Mouse (Mus musculus): ENCODE measurements at regions not wholly inside any gene's neighbourhood (a gene's known extent, or its start where the extent isn't known, plus 50 kb on each side); places are given as distances from the start of the nearest gene placed in this dataset.

DNA sequence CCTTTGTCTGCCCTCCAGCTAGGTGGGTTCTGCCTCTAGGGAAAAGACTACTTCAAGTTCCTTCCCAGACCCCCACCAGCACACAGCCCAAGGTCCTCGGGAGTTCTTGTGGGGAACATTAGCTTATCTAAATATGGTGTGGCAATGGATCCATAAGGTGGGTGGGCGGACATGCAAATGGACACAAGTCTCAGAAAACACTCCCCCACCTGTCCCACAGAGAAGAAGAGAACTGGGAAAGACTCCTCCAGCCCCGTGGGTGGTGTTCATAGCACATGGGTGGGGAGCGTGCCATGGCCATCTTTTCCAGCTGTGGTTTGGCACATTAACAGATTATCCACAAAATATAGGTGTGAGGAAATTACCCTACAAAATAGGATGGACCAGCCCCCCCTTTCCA is 177.5 kb downstream of the Bcl11b start:
- no peak overlapping the region for H3K9ac ChIP-seq (ENCODE audit: low read depth, low read length, severe bottlenecking)
- H3K27ac ChIP-seq (replicated peaks; ENCODE audit: low read depth, low read length), result no peak overlapping the region
- no peaks in the 10 kb centered on the region for H3K9me3 ChIP-seq (ENCODE audit: control insufficient read depth, low read length)
- ATAC-seq (ENCODE audit: low FRiP score, low read depth) (no peak), DNase-seq (ENCODE audit: low spot score) (no peak)
- no peak for TF ChIP-seq POLR2A (IDR thresholded peaks at IDR 0.05; ENCODE audit: borderline replicate concordance, extremely low read depth, insufficient read depth, insufficient read length)
- no peaks in the 10 kb centered on the region for H3K4me1 ChIP-seq (ENCODE audit: control insufficient read depth, insufficient read depth, low read length)
- H3K4me2 ChIP-seq (replicated peaks; ENCODE audit: low read depth, low read length, severe bottlenecking), result no peak overlapping the region
- no peak overlapping the region for H3K4me3 ChIP-seq (replicated peaks; ENCODE audit: low read length)
- WGBS, result 83% methylated on average over 4 of the region's 4 CpGs
- no peaks in the 10 kb centered on the region for H3K27me3 ChIP-seq (ENCODE audit: control insufficient read depth, insufficient read depth, low read length)
- no peaks in the 10 kb centered on the region for H3K36me3 ChIP-seq (ENCODE audit: control insufficient read depth, insufficient read depth, low read length)

DNA sequence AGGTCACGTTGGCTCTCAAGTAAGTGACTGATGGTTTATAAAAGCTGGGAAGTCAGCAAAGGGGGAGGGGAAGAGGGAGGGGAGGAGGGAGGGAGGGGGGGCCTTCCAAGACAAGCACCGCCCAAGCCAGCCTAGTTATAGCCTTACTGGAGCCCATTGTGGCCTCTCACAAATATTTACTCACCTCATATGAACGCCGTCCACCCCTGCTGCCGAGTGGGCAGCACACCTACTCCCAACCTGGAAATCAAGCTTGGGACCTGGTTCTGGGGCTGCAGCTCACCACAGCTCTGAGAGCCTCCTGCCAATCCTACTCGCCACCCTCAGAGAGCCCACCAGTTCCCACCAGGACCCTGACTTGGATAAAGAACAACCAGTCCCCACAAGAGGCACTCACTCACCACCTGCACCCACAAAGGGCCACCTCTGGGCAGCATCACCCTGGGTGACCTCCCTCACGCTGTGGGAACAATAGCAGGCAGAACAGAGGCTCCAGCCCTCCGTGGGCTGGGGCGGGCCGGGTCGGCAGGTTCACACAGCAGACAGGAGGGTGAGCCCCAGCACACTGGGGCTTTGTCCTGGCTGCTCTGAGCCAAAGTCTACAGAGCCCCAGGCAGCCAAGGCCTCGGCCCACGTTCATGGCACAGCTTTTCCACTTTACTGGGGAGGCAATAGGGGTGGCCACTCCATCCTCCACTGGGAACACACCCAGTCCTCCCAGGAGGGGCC is 171.8 kb downstream of the Bcl11b start:
- Histone ChIP-seq H3K27me3 (ENCODE audit: control insufficient read depth, insufficient read depth, low read length) (no peaks in the 10 kb centered on the region), H3K9me3 (ENCODE audit: control insufficient read depth, low read length) (no peaks in the 10 kb centered on the region), H3K9ac (ENCODE audit: low read depth, low read length, severe bottlenecking) (no peak overlapping the region), H3K4me1 (ENCODE audit: control insufficient read depth, insufficient read depth, low read length) (no peaks in the 10 kb centered on the region; the same call in 1 of the 2 replicates), H3K4me2 (replicated peaks; ENCODE audit: low read depth, low read length, severe bottlenecking) (no peak overlapping the region), H3K27ac (replicated peaks; ENCODE audit: low read depth, low read length) (no peak overlapping the region), H3K4me3 (replicated peaks; ENCODE audit: low read length) (no peak overlapping the region), H3K36me3 (ENCODE audit: control insufficient read depth, insufficient read depth, low read length) (no peaks in the 10 kb centered on the region)
- TF ChIP-seq POLR2A (IDR thresholded peaks at IDR 0.05; ENCODE audit: borderline replicate concordance, extremely low read depth, insufficient read depth, insufficient read length), result no peak
- DNase-seq (ENCODE audit: low spot score) (no peak), ATAC-seq (ENCODE audit: low FRiP score, low read depth) (no peak)
- WGBS, result 41% methylated on average over 13 of the region's 13 CpGs

DNA sequence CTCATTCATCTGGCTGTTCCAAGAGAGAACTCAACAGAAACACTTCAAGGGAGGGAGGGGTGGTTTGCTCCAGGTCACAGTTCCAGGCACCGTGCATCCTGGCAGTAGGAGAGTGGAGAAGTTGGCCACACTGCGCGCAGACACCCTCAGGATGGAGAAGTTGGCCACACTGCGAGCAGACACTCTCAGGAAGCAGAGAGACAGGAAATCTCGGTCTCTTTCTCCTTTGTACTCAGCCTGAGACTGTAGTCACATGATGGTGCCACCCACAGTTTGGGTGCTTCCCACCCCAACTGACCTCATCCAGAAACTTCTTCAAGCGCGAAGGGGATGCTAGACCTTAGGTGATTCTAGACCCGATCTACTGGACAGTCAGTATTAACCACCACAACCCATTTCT is 170.4 kb downstream of the Bcl11b start:
- Histone ChIP-seq H3K9ac (ENCODE audit: low read depth, low read length, severe bottlenecking) (no peak overlapping the region), H3K27ac (replicated peaks; ENCODE audit: low read depth, low read length) (no peak overlapping the region), H3K36me3 (ENCODE audit: control insufficient read depth, insufficient read depth, low read length) (no peaks in the 10 kb centered on the region), H3K9me3 (ENCODE audit: control insufficient read depth, low read length) (no peaks in the 10 kb centered on the region), H3K4me3 (replicated peaks; ENCODE audit: low read length) (no peak overlapping the region), H3K27me3 (ENCODE audit: control insufficient read depth, insufficient read depth, low read length) (no peaks in the 10 kb centered on the region), H3K4me1 (ENCODE audit: control insufficient read depth, insufficient read depth, low read length) (no peaks in the 10 kb centered on the region; the same call in 1 of the 2 replicates), H3K4me2 (replicated peaks; ENCODE audit: low read depth, low read length, severe bottlenecking) (no peak overlapping the region)
- 94% methylated on average over 8 of the region's 8 CpGs for WGBS
- TF ChIP-seq POLR2A (IDR thresholded peaks at IDR 0.05; ENCODE audit: borderline replicate concordance, extremely low read depth, insufficient read depth, insufficient read length), result no peak
- no peak for ATAC-seq (ENCODE audit: low FRiP score, low read depth)
- DNase-seq (ENCODE audit: low spot score), result no peak

DNA sequence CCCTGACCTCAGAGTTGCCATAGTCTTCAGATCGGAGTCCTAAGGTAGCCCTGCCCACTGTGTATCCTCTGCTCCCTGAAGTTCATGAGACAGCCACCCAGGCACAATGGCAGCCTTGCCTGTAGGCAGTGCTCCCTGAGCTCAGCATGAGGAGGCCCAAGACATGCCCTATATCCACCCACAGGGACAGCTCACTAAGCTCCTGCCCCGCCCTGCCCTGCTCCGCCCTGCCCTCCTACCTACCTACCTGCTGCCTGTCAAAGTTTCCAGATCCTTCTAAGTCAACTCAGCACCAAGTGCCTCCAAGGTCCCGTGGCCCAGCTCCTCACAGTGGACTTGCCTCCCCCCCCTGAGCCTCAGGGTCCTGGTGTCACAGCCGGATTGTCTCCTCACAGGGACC is 168.9 kb downstream of the Bcl11b start:
- DNase-seq (ENCODE audit: low spot score) (no peak), ATAC-seq (ENCODE audit: low FRiP score, low read depth) (no peak)
- no peak for TF ChIP-seq POLR2A (IDR thresholded peaks at IDR 0.05; ENCODE audit: borderline replicate concordance, extremely low read depth, insufficient read depth, insufficient read length)
- H3K36me3 ChIP-seq (ENCODE audit: control insufficient read depth, insufficient read depth, low read length), result no peaks in the 10 kb centered on the region
- H3K9ac ChIP-seq (ENCODE audit: low read depth, low read length, severe bottlenecking), result no peak overlapping the region
- no peaks in the 10 kb centered on the region for H3K9me3 ChIP-seq (ENCODE audit: control insufficient read depth, low read length)
- H3K4me3 ChIP-seq (replicated peaks; ENCODE audit: low read length), result no peak overlapping the region
- H3K4me2 ChIP-seq (replicated peaks; ENCODE audit: low read depth, low read length, severe bottlenecking), result no peak overlapping the region
- H3K27me3 ChIP-seq (ENCODE audit: control insufficient read depth, insufficient read depth, low read length), result no peaks in the 10 kb centered on the region
- WGBS, result 86% methylated on average over 3 of the region's 5 CpGs
- no peaks in the 10 kb centered on the region; the same call in 1 of the 2 replicates for H3K4me1 ChIP-seq (ENCODE audit: control insufficient read depth, insufficient read depth, low read length)
- H3K27ac ChIP-seq (replicated peaks; ENCODE audit: low read depth, low read length), result no peak overlapping the region

DNA sequence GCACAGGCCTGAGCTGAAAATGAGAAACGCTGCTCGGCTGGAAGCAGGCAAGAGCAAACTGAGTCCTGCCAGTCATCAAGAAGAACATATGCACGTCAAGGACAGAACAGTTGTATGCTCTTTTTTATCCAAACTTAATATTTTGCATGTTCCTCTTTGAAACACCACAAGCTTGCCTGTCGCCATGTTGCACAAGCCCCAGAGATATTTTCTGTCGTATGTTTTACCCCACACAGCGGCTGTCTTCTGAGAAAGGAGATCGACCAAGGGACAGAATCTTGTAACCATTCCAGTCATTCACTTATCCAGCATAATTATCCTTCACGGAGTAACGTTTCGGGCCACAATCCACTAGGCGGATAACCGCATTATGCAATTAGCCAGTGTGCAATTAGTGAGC is 165.7 kb downstream of the Bcl11b start:
- Histone ChIP-seq H3K27ac (replicated peaks; ENCODE audit: low read depth, low read length) (no peak overlapping the region), H3K9me3 (ENCODE audit: control insufficient read depth, low read length) (no peaks in the 10 kb centered on the region), H3K4me1 (ENCODE audit: control insufficient read depth, insufficient read depth, low read length) (no peaks in the 10 kb centered on the region), H3K9ac (ENCODE audit: low read depth, low read length, severe bottlenecking) (no peak overlapping the region), H3K36me3 (ENCODE audit: control insufficient read depth, insufficient read depth, low read length) (no peaks in the 10 kb centered on the region), H3K4me3 (replicated peaks; ENCODE audit: low read length) (no peak overlapping the region), H3K4me2 (replicated peaks; ENCODE audit: low read depth, low read length, severe bottlenecking) (no peak overlapping the region), H3K27me3 (ENCODE audit: control insufficient read depth, insufficient read depth, low read length) (no peaks in the 10 kb centered on the region)
- DNase-seq (ENCODE audit: low spot score), result no peak
- TF ChIP-seq POLR2A (IDR thresholded peaks at IDR 0.05; ENCODE audit: borderline replicate concordance, extremely low read depth, insufficient read depth, insufficient read length), result no peak
- ATAC-seq (ENCODE audit: low FRiP score, low read depth), result no peak
- 90% methylated on average over 12 of the region's 12 CpGs for WGBS

Data from limb, embryonic 14.5 days (tissue).